Mouse (Mus musculus) left cerebral cortex, adult 8-10 months (tissue): ENCODE measurements around the gene Sp110. TPM values are rescaled to one million over a fixed set of nuclear protein-coding genes. Genes with fewer than 3 reads are reported as not detected.
"Not testable (repeated sequence)": the region's sequence is repeated elsewhere in the genome, so short reads cannot be mapped to it uniquely, and the experiment has no call there.

ENCODE experiments used
- DNase-seq, 2 experiments: peaks; one replicate each; pipeline ENCODE4 v3.0.0; 2022; ENCODE audit warnings: low spot score in 2 of 2
- total RNA-seq, 4 experiments: library from RNA; stranded (reverse); gene quantifications; 2 replicates each; pipeline ENCODE4 v1.2.4; 2022

Gene Sp110
- total RNA-seq = 1 to 10 TPM; 1.1 to 4.0 (median 2.1) TPM

- DNase-seq = not testable (repeated sequence)
Observed at GRCm38 (mm10) chr1:85598271-85599012, at the start of gene Sp110. Gene Sp110, minus strand, starts transcription at chr1:85598817.

- not testable (repeated sequence) for DNase-seq
Observed at GRCm38 (mm10) chr1:85638144-85638543, 39.5 kb upstream of the Sp110 start.

GRCm38 (mm10) chr1:85636936-85637335, 38.3 kb upstream of the Sp110 start:
- DNase-seq = not testable (repeated sequence)

GRCm38 (mm10) chr1:85618689-85619088, 20.1 kb upstream of the Sp110 start:
- DNase-seq = not testable (repeated sequence)

- DNase-seq = not testable (repeated sequence)
Observed at GRCm38 (mm10) chr1:85617161-85617560, 18.5 kb upstream of the Sp110 start.

GRCm38 (mm10) chr1:85615819-85616218, 17.2 kb upstream of the Sp110 start:
- DNase-seq = not testable (repeated sequence)

- not testable (repeated sequence) for DNase-seq
Observed at GRCm38 (mm10) chr1:85615096-85615495, 16.5 kb upstream of the Sp110 start.

- not testable (repeated sequence) for DNase-seq
Observed at GRCm38 (mm10) chr1:85610581-85610980, 12.0 kb upstream of the Sp110 start.

- not testable (repeated sequence) for DNase-seq
Observed at GRCm38 (mm10) chr1:85608361-85608760, 9.7 kb upstream of the Sp110 start.

- DNase-seq = not testable (repeated sequence)
Observed at GRCm38 (mm10) chr1:85604341-85604740, 5.7 kb upstream of the Sp110 start.

GRCm38 (mm10) chr1:85600794-85601193, 2.2 kb upstream of the Sp110 start:
- DNase-seq = not testable (repeated sequence)

GRCm38 (mm10) chr1:85600078-85600477, 1.5 kb upstream of the Sp110 start, which contains the start of gene Sp140:
Gene Sp140, plus strand, starts transcription at chr1:85600378.
- DNase-seq = not testable (repeated sequence)

GRCm38 (mm10) chr1:85592526-85592925, 6.1 kb downstream of the Sp110 start:
- DNase-seq = not testable (repeated sequence)

- not testable (repeated sequence) for DNase-seq
Observed at GRCm38 (mm10) chr1:85588697-85589096, 9.9 kb downstream of the Sp110 start.

- not testable (repeated sequence) for DNase-seq
Observed at GRCm38 (mm10) chr1:85581518-85581917, 17.1 kb downstream of the Sp110 start.

GRCm38 (mm10) chr1:85580578-85580977, 18.0 kb downstream of the Sp110 start:
- DNase-seq = not testable (repeated sequence)

- not testable (repeated sequence) for DNase-seq
Observed at GRCm38 (mm10) chr1:85580148-85580534, 18.5 kb downstream of the Sp110 start.

GRCm38 (mm10) chr1:85579199-85580147, 19.1 kb downstream of the Sp110 start:
- not testable (repeated sequence) for DNase-seq

- DNase-seq = not testable (repeated sequence)
Observed at GRCm38 (mm10) chr1:85578372-85579010, 20.1 kb downstream of the Sp110 start.

- DNase-seq = not testable (repeated sequence)
Observed at GRCm38 (mm10) chr1:85575376-85575775, 23.2 kb downstream of the Sp110 start, which contains the start of gene G530012D18Rik. Gene G530012D18Rik, plus strand, starts transcription at chr1:85575676.

GRCm38 (mm10) chr1:85573554-85573953, 25.1 kb downstream of the Sp110 start:
- not testable (repeated sequence) for DNase-seq
